Mouse (Mus musculus) forebrain, embryonic 12.5 days (tissue): ENCODE measurements around the gene Padi1. TPM values are rescaled to one million over a fixed set of nuclear protein-coding genes. Genes with fewer than 3 reads are reported as not detected.
A peak's percentile ranks its signal among the peaks of the same experiment; 100 is the strongest.

Experiments used
- ATAC-seq: fragments of 200-750 bp; cut with Nextera tagmentation; 2 replicates; pipeline ENCODE4 v1.8.0; 2017; ENCODE audit warnings: moderate TSS enrichment; ENCODE audit not compliant: low FRiP score
- H3K27ac ChIP-seq: fragments of 300-500 bp; sonication (generic); 2 replicates; pipeline ENCODE4 v1.5.1; 2016; ENCODE audit warnings: mild to moderate bottlenecking
- H3K27me3 ChIP-seq: fragments of 300-500 bp; sonication (generic); 2 replicates; pipeline ENCODE4 v1.6.1; 2016; ENCODE audit warnings: mild to moderate bottlenecking
- H3K36me3 ChIP-seq: fragments of 300-500 bp; sonication (generic); replicated peaks from 2 replicates; pipeline ENCODE4 v1.6.1; 2016; ENCODE audit warnings: mild to moderate bottlenecking
- H3K4me1 ChIP-seq: fragments of 300-500 bp; sonication (generic); 2 replicates; pipeline ENCODE4 v1.6.1; 2016
- H3K4me2 ChIP-seq: fragments of 300-500 bp; sonication (generic); 2 replicates; pipeline ENCODE4 v1.6.1; 2016; ENCODE audit warnings: mild to moderate bottlenecking, moderate library complexity
- H3K4me3 ChIP-seq: fragments of 300-500 bp; sonication (generic); replicated peaks from 2 replicates; pipeline ENCODE4 v1.5.1; 2016; ENCODE audit warnings: mild to moderate bottlenecking
- H3K9ac ChIP-seq: fragments of 300-500 bp; sonication (generic); 2 replicates; pipeline ENCODE4 v1.6.1; 2016; ENCODE audit warnings: mild to moderate bottlenecking
- H3K9me3 ChIP-seq: fragments of 300-500 bp; sonication (generic); 2 replicates; pipeline ENCODE4 v1.6.1; 2016
- WGBS: fragments of 180-500 bp; shearing (Covaris S2); methylation state at CpG from one replicate; pipeline ENCODE4 v1.1.7; 2016; 5-methylcytosine and 5-hydroxymethylcytosine counted together
- polyA plus RNA-seq: library from polyadenylated mRNA; unstranded; fragments of >200 nt; fragmentation: Nextera tagmentation; extraction: Ambion mirVana; gene quantifications from 2 replicates; pipeline ENCODE4 v1.2.1, GENCODE M21; 2016

The Padi1 gene
- polyA plus RNA-seq, 1 experiment from 2014 or later: 0.10 TPM

GRCm38 (mm10) chr4:140877441-140877840 is 31.9 kb upstream of the Padi1 start:
- Histone ChIP-seq H3K27me3 (no peaks in the 10 kb centered on the region), H3K4me2 (no peak overlapping the region), H3K4me3 (no peak overlapping the region), H3K9ac (no peak overlapping the region), H3K9me3 (peaks cover 17% of the 10 kb centered on the region), H3K27ac (no peak overlapping the region), H3K4me1 (peaks cover 3% of the 10 kb centered on the region; the same call in 1 of the 2 replicates), H3K36me3 (no peaks in the 10 kb centered on the region)
- no peak for ATAC-seq
- WGBS: 84% methylated on average over 9 of the region's 9 CpGs

- no peak overlapping the region for H3K4me2 ChIP-seq
- H3K27me3 ChIP-seq: no peaks in the 10 kb centered on the region
- WGBS: 71% methylated on average over 6 of the region's 6 CpGs
- H3K4me3 ChIP-seq: no peak overlapping the region
- no peak overlapping the region for H3K27ac ChIP-seq
- no peak overlapping the region for H3K9ac ChIP-seq
- ATAC-seq: no peak
- H3K4me1 ChIP-seq: peaks cover 3% of the 10 kb centered on the region; the same call in 1 of the 2 replicates
- H3K9me3 ChIP-seq: peaks cover 9% of the 10 kb centered on the region
- H3K36me3 ChIP-seq: no peaks in the 10 kb centered on the region
Observed at GRCm38 (mm10) chr4:140876681-140877080, 31.1 kb upstream of the Padi1 start.

GRCm38 (mm10) chr4:140876161-140876560 is 30.6 kb upstream of the Padi1 start:
- Histone ChIP-seq H3K4me1 (peaks cover 3% of the 10 kb centered on the region; the same call in 1 of the 2 replicates), H3K4me2 (no peak overlapping the region), H3K27ac (no peak overlapping the region), H3K4me3 (no peak overlapping the region), H3K9me3 (peaks cover 9% of the 10 kb centered on the region), H3K9ac (no peak overlapping the region), H3K36me3 (no peaks in the 10 kb centered on the region), H3K27me3 (no peaks in the 10 kb centered on the region)
- ATAC-seq: no peak
- 88% methylated on average over 8 of the region's 8 CpGs for WGBS

- no peak for ATAC-seq
- 72% methylated on average over 11 of the region's 11 CpGs for WGBS
Observed at GRCm38 (mm10) chr4:140873011-140873410, 27.4 kb upstream of the Padi1 start.

GRCm38 (mm10) chr4:140872686-140872992 is 27.1 kb upstream of the Padi1 start:
- H3K27ac ChIP-seq: no peak overlapping the region
- H3K9me3 ChIP-seq: peaks cover 9% of the 10 kb centered on the region
- ATAC-seq: no peak
- H3K36me3 ChIP-seq: no peaks in the 10 kb centered on the region
- H3K9ac ChIP-seq: no peak overlapping the region
- H3K4me2 ChIP-seq: no peak overlapping the region
- no peak overlapping the region for H3K4me3 ChIP-seq
- peaks cover 11% of the 10 kb centered on the region; the same call in 1 of the 2 replicates for H3K27me3 ChIP-seq
- 93% methylated on average over 5 of the region's 5 CpGs for WGBS
- H3K4me1 ChIP-seq: peaks cover 12% of the 10 kb centered on the region

More at GRCm38 (mm10) chr4:140873011-140873410, 27.4 kb upstream of the Padi1 start:
- H3K27me3 ChIP-seq: peaks cover 11% of the 10 kb centered on the region; the same call in 1 of the 2 replicates
- no peak overlapping the region for H3K27ac ChIP-seq
- H3K36me3 ChIP-seq: no peaks in the 10 kb centered on the region
- no peak overlapping the region for H3K9ac ChIP-seq
- H3K4me2 ChIP-seq: no peak overlapping the region
- peaks cover 11% of the 10 kb centered on the region for H3K4me1 ChIP-seq
- peaks cover 9% of the 10 kb centered on the region for H3K9me3 ChIP-seq
- H3K4me3 ChIP-seq: no peak overlapping the region

GRCm38 (mm10) chr4:140871851-140872685 is 26.5 kb upstream of the Padi1 start:
- Histone ChIP-seq H3K36me3 (no peaks in the 10 kb centered on the region), H3K4me2 (no peak overlapping the region), H3K27me3 (peaks cover 11% of the 10 kb centered on the region; the same call in 1 of the 2 replicates), H3K4me1 (peaks cover 12% of the 10 kb centered on the region), H3K9ac (no peak overlapping the region), H3K9me3 (peaks cover 9% of the 10 kb centered on the region), H3K4me3 (no peak overlapping the region), H3K27ac (no peak overlapping the region)
- WGBS: 85% methylated on average over 8 of the region's 8 CpGs
- no peak for ATAC-seq

- H3K4me2 ChIP-seq: no peak overlapping the region
- 88% methylated on average over 3 of the region's 3 CpGs for WGBS
- H3K27me3 ChIP-seq: peaks cover 11% of the 10 kb centered on the region; the same call in 1 of the 2 replicates
- H3K36me3 ChIP-seq: no peaks in the 10 kb centered on the region
- H3K9ac ChIP-seq: no peak overlapping the region
- peaks cover 12% of the 10 kb centered on the region for H3K4me1 ChIP-seq
- peaks cover 9% of the 10 kb centered on the region for H3K9me3 ChIP-seq
- H3K4me3 ChIP-seq: no peak overlapping the region
- no peak overlapping the region for H3K27ac ChIP-seq
- no peak for ATAC-seq
Observed at GRCm38 (mm10) chr4:140871376-140871775, 25.8 kb upstream of the Padi1 start.

- Histone ChIP-seq H3K9me3 (peaks cover 9% of the 10 kb centered on the region), H3K27me3 (peaks cover 11% of the 10 kb centered on the region; the same call in 1 of the 2 replicates), H3K27ac (no peak overlapping the region), H3K4me3 (no peak overlapping the region), H3K4me1 (peaks cover 12% of the 10 kb centered on the region), H3K36me3 (no peaks in the 10 kb centered on the region), H3K4me2 (no peak overlapping the region), H3K9ac (no peak overlapping the region)
- ATAC-seq: no peak
- WGBS: 78% methylated on average over 7 of the region's 7 CpGs
Observed at GRCm38 (mm10) chr4:140870876-140871275, 25.3 kb upstream of the Padi1 start.

- no peaks in the 10 kb centered on the region for H3K36me3 ChIP-seq
- no peak overlapping the region for H3K4me3 ChIP-seq
- peaks cover 12% of the 10 kb centered on the region for H3K4me1 ChIP-seq
- H3K4me2 ChIP-seq: no peak overlapping the region
- H3K27ac ChIP-seq: no peak overlapping the region
- H3K9me3 ChIP-seq: peaks cover 9% of the 10 kb centered on the region
- peaks cover 11% of the 10 kb centered on the region; the same call in 1 of the 2 replicates for H3K27me3 ChIP-seq
- 84% methylated on average over 8 of the region's 8 CpGs for WGBS
- ATAC-seq: no peak
- no peak overlapping the region for H3K9ac ChIP-seq
Observed at GRCm38 (mm10) chr4:140869945-140870344, 24.4 kb upstream of the Padi1 start.

- no peak overlapping the region for H3K4me3 ChIP-seq
- 6% methylated on average over 14 of the region's 14 CpGs for WGBS
- ATAC-seq: no peak
- H3K27ac ChIP-seq: no peak overlapping the region
- peaks cover 12% of the 10 kb centered on the region for H3K4me1 ChIP-seq
- no peaks in the 10 kb centered on the region for H3K36me3 ChIP-seq
- H3K9ac ChIP-seq: no peak overlapping the region; the same call in 1 of the 2 replicates
- peaks cover 6% of the 10 kb centered on the region; the same call in 1 of the 2 replicates for H3K9me3 ChIP-seq
- H3K4me2 ChIP-seq: peak overlapping the region; percentile 26
- H3K27me3 ChIP-seq: peaks cover 11% of the 10 kb centered on the region; the same call in 1 of the 2 replicates
Observed at GRCm38 (mm10) chr4:140868484-140869190, 23.1 kb upstream of the Padi1 start.

GRCm38 (mm10) chr4:140862036-140862650 is 16.6 kb upstream of the Padi1 start:
- H3K4me1 ChIP-seq: no peaks in the 10 kb centered on the region
- no peak overlapping the region for H3K4me2 ChIP-seq
- H3K36me3 ChIP-seq: no peaks in the 10 kb centered on the region
- no peak overlapping the region for H3K9ac ChIP-seq
- WGBS: 88% methylated on average over 11 of the region's 11 CpGs
- no peaks in the 10 kb centered on the region for H3K9me3 ChIP-seq
- H3K4me3 ChIP-seq: no peak overlapping the region
- no peaks in the 10 kb centered on the region; the same call in 1 of the 2 replicates for H3K27me3 ChIP-seq
- no peak overlapping the region for H3K27ac ChIP-seq
- ATAC-seq: no peak

- no peak for ATAC-seq
- H3K4me3 ChIP-seq: no peak overlapping the region
- no peaks in the 10 kb centered on the region for H3K4me1 ChIP-seq
- no peaks in the 10 kb centered on the region; the same call in 1 of the 2 replicates for H3K27me3 ChIP-seq
- no peaks in the 10 kb centered on the region for H3K9me3 ChIP-seq
- H3K36me3 ChIP-seq: no peaks in the 10 kb centered on the region
- H3K27ac ChIP-seq: no peak overlapping the region
- 86% methylated on average over 7 of the region's 7 CpGs for WGBS
- no peak overlapping the region for H3K9ac ChIP-seq
- H3K4me2 ChIP-seq: no peak overlapping the region
Observed at GRCm38 (mm10) chr4:140860767-140861147, 15.2 kb upstream of the Padi1 start.
